Mouse (Mus musculus): ENCODE data around the gene Atxn7l3.

- TF ChIP-seq CTCF (IDR thresholded peaks at IDR 0.05; ENCODE audit: extremely low read depth, insufficient read length, insufficient replicate concordance, low read depth, low read length): no peak
- no peak for TF ChIP-seq POLR2A (IDR thresholded peaks at IDR 0.05; ENCODE audit: low read depth, low read length)
Observed at GRCm38 (mm10) chr11:102246273-102246635, 50.2 kb downstream of the Atxn7l3 start.

Data from small intestine, adult 2 months (tissue).